Mouse (Mus musculus) lung, embryonic 15.5 days (tissue): Measurements from ENCODE around the gene Fut11. TPM values are rescaled to one million over a fixed set of nuclear protein-coding genes. Genes with fewer than 3 reads are reported as not detected.
A peak's percentile ranks its signal among the peaks of the same experiment; 100 is the strongest.

Experiments used
- ATAC-seq: fragments of 200-750 bp; cut with Nextera tagmentation; 2 replicates; pipeline ENCODE4 v1.8.0; 2017; ENCODE audit warnings: moderate number of reproducible peaks, borderline replicate concordance; ENCODE audit not compliant: low FRiP score, low TSS enrichment; ENCODE audit errors: extremely low read depth
- H3K27ac ChIP-seq: fragments of 300-500 bp; sonication (generic); 2 replicates; pipeline ENCODE4 v1.5.1; 2015; ENCODE audit warnings: moderate library complexity, mild to moderate bottlenecking, inconsistent platforms
- H3K27me3 ChIP-seq: fragments of 300-500 bp; sonication (generic); 2 replicates; pipeline ENCODE4 v1.6.1; 2015; ENCODE audit warnings: inconsistent platforms
- H3K36me3 ChIP-seq: fragments of 300-500 bp; sonication (generic); 2 replicates; pipeline ENCODE4 v1.6.1; 2015; ENCODE audit warnings: inconsistent platforms
- H3K4me1 ChIP-seq: fragments of 300-500 bp; sonication (generic); 2 replicates; pipeline ENCODE4 v1.6.1; 2015; ENCODE audit warnings: inconsistent platforms
- H3K4me2 ChIP-seq: fragments of 300-500 bp; sonication (generic); 2 replicates; pipeline ENCODE4 v1.6.1; 2015; ENCODE audit warnings: inconsistent platforms, mild to moderate bottlenecking, moderate library complexity
- H3K4me3 ChIP-seq: fragments of 300-500 bp; sonication (generic); 2 replicates; pipeline ENCODE4 v1.5.1; 2015; ENCODE audit warnings: mild to moderate bottlenecking, inconsistent platforms
- H3K9ac ChIP-seq: fragments of 300-500 bp; sonication (generic); 2 replicates; pipeline ENCODE4 v1.6.1; 2015; ENCODE audit warnings: inconsistent platforms
- H3K9me3 ChIP-seq: fragments of 300-500 bp; sonication (generic); 2 replicates; pipeline ENCODE4 v1.6.1; 2016; ENCODE audit warnings: inconsistent platforms
- WGBS: fragments of 180-500 bp; shearing (Covaris S2); methylation state at CpG from one replicate; pipeline ENCODE4 v1.1.7; 2015; 5-methylcytosine and 5-hydroxymethylcytosine counted together
- polyA plus RNA-seq: library from polyadenylated mRNA; unstranded; fragments of >200 nt; fragmentation: Nextera tagmentation; extraction: Ambion mirVana; gene quantifications from 2 replicates; pipeline ENCODE4 v1.2.1, GENCODE M21; 2015

Gene Fut11
- polyA plus RNA-seq, 1 experiment from 2014 or later, result 34.0 TPM

GRCm38 (mm10) chr14:20681742-20682141 lies 13.0 kb upstream of the Fut11 start:
- H3K4me1 ChIP-seq, result no peaks in the 10 kb centered on the region
- H3K4me3 ChIP-seq, result no peak overlapping the region
- no peak overlapping the region for H3K9ac ChIP-seq
- no peak overlapping the region for H3K27ac ChIP-seq
- H3K4me2 ChIP-seq, result no peak overlapping the region
- H3K36me3 ChIP-seq, result peaks cover 99% of the 10 kb centered on the region
- H3K27me3 ChIP-seq, result no peaks in the 10 kb centered on the region
- no peaks in the 10 kb centered on the region for H3K9me3 ChIP-seq
- ATAC-seq, result no peak
- 79% methylated on average over 2 of the region's 2 CpGs for WGBS

GRCm38 (mm10) chr14:20682498-20682897 lies 12.3 kb upstream of the Fut11 start:
- no peak for ATAC-seq
- H3K4me1 ChIP-seq, result no peaks in the 10 kb centered on the region
- 64% methylated on average over 3 of the region's 3 CpGs for WGBS

GRCm38 (mm10) chr14:20686576-20686975 lies 8.2 kb upstream of the Fut11 start:
- no peak overlapping the region for H3K27ac ChIP-seq
- WGBS, result 95% methylated on average over 3 of the region's 3 CpGs
- peaks cover 98% of the 10 kb centered on the region for H3K36me3 ChIP-seq
- no peak for ATAC-seq
- no peak overlapping the region for H3K9ac ChIP-seq
- no peaks in the 10 kb centered on the region for H3K4me1 ChIP-seq
- H3K27me3 ChIP-seq, result no peaks in the 10 kb centered on the region
- no peak overlapping the region for H3K4me2 ChIP-seq
- no peak overlapping the region for H3K4me3 ChIP-seq
- no peaks in the 10 kb centered on the region for H3K9me3 ChIP-seq

More at GRCm38 (mm10) chr14:20682498-20682897, 12.3 kb upstream of the Fut11 start:
- Histone ChIP-seq H3K36me3 (peaks cover 100% of the 10 kb centered on the region), H3K27ac (no peak overlapping the region), H3K9ac (no peak overlapping the region), H3K9me3 (no peaks in the 10 kb centered on the region), H3K4me3 (no peak overlapping the region), H3K27me3 (no peaks in the 10 kb centered on the region), H3K4me2 (no peak overlapping the region)

GRCm38 (mm10) chr14:20689009-20689408 lies 5.8 kb upstream of the Fut11 start:
- no peak for ATAC-seq
- H3K9me3 ChIP-seq, result no peaks in the 10 kb centered on the region
- peaks cover 2% of the 10 kb centered on the region for H3K4me1 ChIP-seq
- 78% methylated on average over 2 of the region's 2 CpGs for WGBS
- H3K36me3 ChIP-seq, result peaks cover 98% of the 10 kb centered on the region
- H3K9ac ChIP-seq, result no peak overlapping the region
- no peak overlapping the region for H3K4me3 ChIP-seq
- H3K27ac ChIP-seq, result no peak overlapping the region
- no peaks in the 10 kb centered on the region for H3K27me3 ChIP-seq
- no peak overlapping the region for H3K4me2 ChIP-seq

GRCm38 (mm10) chr14:20691772-20692171 lies 3.0 kb upstream of the Fut11 start:
- Histone ChIP-seq H3K27ac (no peak overlapping the region), H3K9ac (no peak overlapping the region), H3K36me3 (peaks cover 73% of the 10 kb centered on the region), H3K9me3 (no peaks in the 10 kb centered on the region), H3K4me3 (no peak overlapping the region), H3K4me2 (no peak overlapping the region), H3K4me1 (peaks cover 20% of the 10 kb centered on the region), H3K27me3 (no peaks in the 10 kb centered on the region)
- 90% methylated on average over 6 of the region's 6 CpGs for WGBS
- no peak for ATAC-seq

- ATAC-seq, result no peak
- Histone ChIP-seq H3K9me3 (no peaks in the 10 kb centered on the region), H3K9ac (no peak overlapping the region), H3K4me2 (no peak overlapping the region), H3K27me3 (no peaks in the 10 kb centered on the region), H3K4me1 (peaks cover 37% of the 10 kb centered on the region), H3K27ac (no peak overlapping the region), H3K36me3 (peaks cover 61% of the 10 kb centered on the region), H3K4me3 (no peak overlapping the region)
- 86% methylated on average over 10 of the region's 10 CpGs for WGBS
Observed at GRCm38 (mm10) chr14:20693589-20694101, 1.1 kb upstream of the Fut11 start.

GRCm38 (mm10) chr14:20694185-20694883 lies 434 bp upstream of the Fut11 start:
- Histone ChIP-seq H3K9me3 (no peaks in the 10 kb centered on the region), H3K4me2 (peak overlapping the region; percentile 74), H3K9ac (peak overlapping the region; percentile 93; the same call in 1 of the 2 replicates), H3K27ac (peak overlapping the region; percentile 99), H3K36me3 (peaks cover 54% of the 10 kb centered on the region), H3K4me3 (peak overlapping the region; percentile 92), H3K4me1 (peaks cover 41% of the 10 kb centered on the region), H3K27me3 (no peaks in the 10 kb centered on the region)
- ATAC-seq, result no peak
- WGBS, result 41% methylated on average over 13 of the region's 13 CpGs

GRCm38 (mm10) chr14:20695761-20696520 lies 1.2 kb downstream of the Fut11 start:
- 7% methylated on average over 27 of the region's 27 CpGs for WGBS
- no peaks in the 10 kb centered on the region for H3K27me3 ChIP-seq
- H3K4me3 ChIP-seq, result peak overlapping the region; percentile 92
- H3K9ac ChIP-seq, result peak overlapping the region; percentile 93
- H3K4me2 ChIP-seq, result peak overlapping the region; percentile 74
- no peak for ATAC-seq
- peak overlapping the region; percentile 99 for H3K27ac ChIP-seq
- H3K36me3 ChIP-seq, result peaks cover 40% of the 10 kb centered on the region
- H3K9me3 ChIP-seq, result no peaks in the 10 kb centered on the region
- H3K4me1 ChIP-seq, result peaks cover 54% of the 10 kb centered on the region

- peak overlapping the region; percentile 92 for H3K4me3 ChIP-seq
- no peak for ATAC-seq
- H3K27ac ChIP-seq, result no peak overlapping the region
- peak overlapping the region; percentile 74 for H3K4me2 ChIP-seq
- H3K9ac ChIP-seq, result no peak overlapping the region
- no peaks in the 10 kb centered on the region for H3K9me3 ChIP-seq
- peaks cover 29% of the 10 kb centered on the region for H3K36me3 ChIP-seq
- no peaks in the 10 kb centered on the region for H3K27me3 ChIP-seq
- H3K4me1 ChIP-seq, result peaks cover 65% of the 10 kb centered on the region
- 9% methylated on average over 1 of the region's 1 CpGs for WGBS
Observed at GRCm38 (mm10) chr14:20696986-20697385, 2.2 kb downstream of the Fut11 start.

- Histone ChIP-seq H3K4me1 (peaks cover 66% of the 10 kb centered on the region), H3K9me3 (no peaks in the 10 kb centered on the region), H3K27ac (no peak overlapping the region), H3K36me3 (peaks cover 14% of the 10 kb centered on the region), H3K4me3 (no peak overlapping the region), H3K4me2 (no peak overlapping the region), H3K27me3 (no peaks in the 10 kb centered on the region), H3K9ac (0 out of 2 replicates have a peak overlapping the region, but pooled peaks have one; percentile 15)
- 80% methylated on average over 2 of the region's 2 CpGs for WGBS
- ATAC-seq, result no peak
Observed at GRCm38 (mm10) chr14:20698515-20698914, 3.7 kb downstream of the Fut11 start.

GRCm38 (mm10) chr14:20700362-20700761 lies 5.6 kb downstream of the Fut11 start:
- Histone ChIP-seq H3K4me2 (no peak overlapping the region), H3K9me3 (no peaks in the 10 kb centered on the region), H3K9ac (no peak overlapping the region), H3K4me3 (no peak overlapping the region), H3K36me3 (peaks cover 18% of the 10 kb centered on the region), H3K27ac (no peak overlapping the region), H3K4me1 (peaks cover 66% of the 10 kb centered on the region), H3K27me3 (no peaks in the 10 kb centered on the region)
- WGBS, result 77% methylated on average over 3 of the region's 3 CpGs
- ATAC-seq, result no peak

- Histone ChIP-seq H3K9ac (peak overlapping the region; percentile 80; the same call in 1 of the 2 replicates), H3K27ac (0 out of 2 replicates have a peak overlapping the region, but pooled peaks have one; percentile 89), H3K4me3 (peak overlapping the region; percentile 77), H3K4me1 (peaks cover 60% of the 10 kb centered on the region), H3K27me3 (no peaks in the 10 kb centered on the region), H3K9me3 (no peaks in the 10 kb centered on the region), H3K4me2 (peak overlapping the region; percentile 64), H3K36me3 (peaks cover 21% of the 10 kb centered on the region)
- ATAC-seq, result no peak
- 75% methylated on average over 8 of the region's 8 CpGs for WGBS
Observed at GRCm38 (mm10) chr14:20701554-20701953, 6.8 kb downstream of the Fut11 start.
